Mouse (Mus musculus) left cerebral cortex, postnatal 10 days (tissue): ENCODE measurements around the gene Chrna3. TPM values are rescaled to one million over a fixed set of nuclear protein-coding genes. Genes with fewer than 3 reads are reported as not detected.

Experiments
- DNase-seq, 2 experiments: peaks; one replicate each; pipeline ENCODE4 v3.0.0; 2021 to 2022; ENCODE audit warnings: low spot score in 2 of 2, mixed read lengths in 1 of 2; ENCODE audit errors: extremely low spot score in 1 of 2
- intact Hi-C: fragments of 180-260 bp; cut with DNase I; formaldehyde crosslinking; loops from one replicate; pipeline ENCODE4 v1.15.1; 2025
- total RNA-seq, 2 experiments: library from RNA; stranded (reverse); gene quantifications; 2 replicates each; pipeline ENCODE4 v1.2.3; 2021

The Chrna3 gene
- total RNA-seq, 2 experiments from 2014 or later, result 3.2 to 3.7 TPM

GRCm38 (mm10) chr9:55010588-55011350 is 15.6 kb downstream of the Chrna3 start:
- no peak for DNase-seq
- intact Hi-C loops, result no loop called here

GRCm38 (mm10) chr9:55009692-55010091 is 16.7 kb downstream of the Chrna3 start:
- intact Hi-C loops, result no loop called here
- no peak for DNase-seq

- intact Hi-C loops, result no loop called here
- DNase-seq, result no peak
These were observed 22.8 kb downstream of the Chrna3 start for GRCm38 (mm10) chr9:55003609-55004008.

GRCm38 (mm10) chr9:54995645-54996044 is 30.7 kb downstream of the Chrna3 start:
- intact Hi-C loops, result no loop called here
- no peak for DNase-seq

- DNase-seq, result no peak
- intact Hi-C loops, result no loop called here
These were observed 32.0 kb downstream of the Chrna3 start for GRCm38 (mm10) chr9:54994381-54994780.

GRCm38 (mm10) chr9:54990362-54990761 is 36.0 kb downstream of the Chrna3 start:
- intact Hi-C loops, result no loop called here
- DNase-seq, result no peak

- DNase-seq, result no peak
- intact Hi-C loops, result no loop called here
These were observed 44.0 kb downstream of the Chrna3 start for GRCm38 (mm10) chr9:54982401-54982800.

GRCm38 (mm10) chr9:54981291-54982191 is 44.8 kb downstream of the Chrna3 start:
- peak in 1 of 2 experiments; percentile 39 for DNase-seq
- intact Hi-C loops, result no loop called here

GRCm38 (mm10) chr9:54980674-54981073 is 45.7 kb downstream of the Chrna3 start, which contains the start of gene Chrna5:
TSS of gene Chrna5 (plus strand) at chr9:54980880.
- intact Hi-C loops, result no loop called here

GRCm38 (mm10) chr9:54969972-54970637 is 56.3 kb downstream of the Chrna3 start:
- intact Hi-C loops, result no loop called here
- DNase-seq, result no peak

More at GRCm38 (mm10) chr9:54980674-54981073, 45.7 kb downstream of the Chrna3 start, which contains the start of gene Chrna5:
- no peak for DNase-seq

GRCm38 (mm10) chr9:54963669-54964068 is 62.7 kb downstream of the Chrna3 start:
- no peak for DNase-seq
- intact Hi-C loops, result no loop called here

- intact Hi-C loops, result no loop called here
- no peak for DNase-seq
These were observed 65.3 kb downstream of the Chrna3 start for GRCm38 (mm10) chr9:54961059-54961458.

Other genes starting within 250 kb of the Chrna3 start
- 10 to 100 TPM; 72.2 to 72.6 TPM for gene Ireb2, start 162.8 kb downstream of the Chrna3 start, total RNA-seq
- gene Hykk, start 109.3 kb downstream of the Chrna3 start, total RNA-seq, result 1 to 10 TPM; 1.4 to 1.6 TPM
- gene Psma4, start 75.8 kb downstream of the Chrna3 start, total RNA-seq, result 100 to 1,000 TPM; 146 to 151 TPM
- not detected for gene AY074887, start 75.6 kb downstream of the Chrna3 start, total RNA-seq
- gene Chrna5, start 45.7 kb downstream of the Chrna3 start, total RNA-seq, result 1 to 10 TPM; 5.3 TPM
- under 1 TPM in 1 of 2 experiments, not detected in 1; 0.15 TPM for gene Chrnb4, start 22.2 kb upstream of the Chrna3 start, total RNA-seq
- 10 to 100 TPM; 45.5 to 47.8 TPM for gene Ube2q2, start 122.3 kb upstream of the Chrna3 start, total RNA-seq
- 10 to 100 TPM; 47.5 to 48.6 TPM for gene Fbxo22, start 182.4 kb upstream of the Chrna3 start, total RNA-seq